Mouse (Mus musculus) lung, adult 2 months (tissue): ENCODE data around the gene Slc2a12.

Source experiments
- CTCF ChIP-seq: fragments of 200-500 bp; IDR thresholded peaks from 2 replicates; pipeline ENCODE4 v1.5.1; 2011; ENCODE audit warnings: mild to moderate bottlenecking, low read length, control low read depth; ENCODE audit not compliant: insufficient read depth
- POLR2A ChIP-seq: fragments of 200-500 bp; IDR thresholded peaks from 2 replicates; pipeline ENCODE4 v1.6.1; 2011; ENCODE audit warnings: low read depth, mild to moderate bottlenecking, control low read depth, low read length, borderline replicate concordance; ENCODE audit errors: extremely low read depth

DNA sequence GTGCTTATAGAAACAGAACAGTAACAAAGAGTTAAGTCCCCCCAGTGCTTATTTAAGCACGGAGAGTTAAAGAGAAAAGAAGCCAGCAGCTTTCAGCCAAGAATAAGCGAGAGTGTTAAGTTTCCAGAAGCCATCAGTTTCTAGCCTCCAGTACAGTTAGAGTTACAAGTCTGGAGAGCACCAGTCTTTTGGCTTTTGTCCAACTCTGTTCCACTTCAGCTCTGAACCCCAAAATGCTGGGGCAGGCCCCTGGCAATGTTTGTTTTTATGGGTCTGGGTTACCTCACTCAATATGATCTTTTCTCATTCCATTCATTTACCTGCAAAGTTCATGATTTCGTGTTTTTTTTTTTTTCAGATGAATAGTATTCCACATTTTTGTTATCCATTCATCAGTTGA is 7.6 kb upstream of the Slc2a12 start:
- no peak for TF ChIP-seq CTCF
- TF ChIP-seq POLR2A, result no peak
